Mouse (Mus musculus) retina, adult 2 months (tissue): Measurements from ENCODE around the gene 2010003K11Rik.
"Not testable (repeated sequence)": the region's sequence is repeated elsewhere in the genome, so short reads cannot be mapped to it uniquely, and the experiment has no call there.

Source experiments
- DNase-seq: peaks from one replicate; pipeline ENCODE4 v3.0.0-alpha.2; 2012; ENCODE audit warnings: low read depth, low spot score

Gene 2010003K11Rik

DNA sequence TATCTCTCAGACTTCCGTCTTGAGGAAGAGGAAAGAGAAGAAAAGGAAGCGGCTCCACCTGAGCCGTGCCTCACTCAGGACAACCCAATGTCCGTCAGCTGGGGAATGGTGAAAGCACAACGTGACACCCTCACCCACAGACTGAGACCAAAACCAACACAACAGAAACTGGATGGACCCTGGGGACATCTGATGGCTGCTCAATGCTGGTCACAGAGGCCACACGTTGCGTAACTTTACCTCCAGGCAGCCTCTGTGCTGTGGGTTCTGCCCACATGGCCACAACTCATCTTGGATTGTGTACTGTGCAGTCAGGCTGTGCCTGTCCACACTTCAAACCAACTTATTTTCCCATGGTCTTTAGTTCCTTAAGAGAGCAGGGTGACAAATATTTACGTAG lies 36.4 kb downstream of the 2010003K11Rik start:
- DNase-seq, result no peak

GRCm38 (mm10) chr19:4456227-4456626 lies 42.2 kb downstream of the 2010003K11Rik start:
- no peak for DNase-seq

- no peak for DNase-seq
Observed at GRCm38 (mm10) chr19:4455071-4455800, 43.1 kb downstream of the 2010003K11Rik start.

DNA sequence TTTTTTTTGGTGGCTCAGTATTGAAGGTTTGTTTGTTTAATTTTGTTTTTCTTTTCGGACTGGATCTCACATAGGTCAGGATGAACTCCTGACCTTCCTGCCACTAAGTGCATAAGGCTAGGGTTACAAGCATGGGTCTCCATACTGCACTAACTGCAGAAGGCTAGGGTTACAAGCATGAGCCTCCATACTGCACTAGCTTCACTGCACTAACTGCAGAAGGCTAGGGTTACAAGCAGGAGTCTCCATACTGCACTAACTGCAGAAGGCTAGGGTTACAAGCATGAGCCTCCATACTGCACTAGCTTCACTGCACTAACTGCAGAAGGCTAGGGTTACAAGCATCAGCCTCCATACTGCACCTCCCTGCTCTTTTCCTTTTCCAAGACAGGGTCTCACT lies 44.3 kb downstream of the 2010003K11Rik start:
- DNase-seq, result not testable (repeated sequence)

DNA sequence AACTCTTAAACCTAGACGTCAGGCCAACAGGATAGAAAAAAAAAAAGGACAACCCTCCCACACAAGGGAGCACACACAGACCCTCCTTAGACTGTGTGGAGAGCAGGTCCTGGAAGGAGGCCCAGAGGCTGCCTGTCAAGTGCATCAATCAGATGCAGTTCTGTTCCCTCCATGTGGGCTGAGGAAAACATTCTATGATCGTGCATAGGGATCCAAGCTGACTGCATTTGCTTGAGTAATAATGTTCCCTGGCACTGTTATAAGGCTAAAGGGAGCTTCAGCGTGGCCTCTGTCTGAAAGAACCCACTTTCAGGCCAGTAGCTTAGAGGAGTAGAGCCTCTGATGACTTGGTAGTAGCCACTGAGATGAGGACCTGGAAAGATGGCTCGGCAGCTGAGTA lies 45.9 kb downstream of the 2010003K11Rik start:
- DNase-seq, result no peak

DNA sequence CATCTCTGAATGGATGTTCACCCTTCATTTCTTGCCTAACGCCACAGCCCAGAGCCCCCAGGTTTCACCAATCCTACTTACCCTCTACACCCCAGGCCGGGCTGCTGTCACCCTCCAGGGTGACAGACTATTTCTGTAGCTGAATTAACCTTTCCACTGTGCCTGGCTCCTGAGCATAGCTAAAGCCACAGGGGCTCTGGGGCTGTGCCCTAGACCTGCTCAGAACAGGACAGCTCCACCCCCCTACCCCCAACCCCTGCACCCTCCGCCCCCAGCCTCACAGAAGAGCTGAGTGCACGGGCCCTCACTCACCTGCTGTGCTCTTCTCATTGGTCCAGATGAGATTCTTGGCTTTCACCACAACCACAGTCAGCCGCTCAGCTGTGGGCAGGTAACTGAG lies 46.4 kb downstream of the 2010003K11Rik start:
- DNase-seq, result no peak

DNA sequence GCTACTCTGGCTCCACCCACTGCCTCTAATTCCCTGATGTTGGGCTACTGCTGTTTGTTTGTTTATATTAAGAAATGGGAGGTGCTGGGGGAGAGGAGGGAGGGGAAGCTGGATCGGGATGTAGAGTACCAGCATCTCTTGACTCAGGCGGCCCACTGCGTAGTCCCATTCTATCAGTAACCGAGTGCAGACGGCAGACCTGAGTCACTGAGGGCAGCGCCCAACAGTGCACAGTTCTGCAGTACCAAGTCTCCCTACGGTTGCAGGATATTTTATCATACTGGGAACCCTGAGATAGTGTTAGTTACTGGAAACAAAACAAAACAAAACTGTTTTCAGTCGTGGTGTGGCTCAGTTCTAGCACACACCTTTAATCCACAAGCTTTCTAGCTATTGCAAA lies 47.3 kb downstream of the 2010003K11Rik start:
- no peak for DNase-seq

DNA sequence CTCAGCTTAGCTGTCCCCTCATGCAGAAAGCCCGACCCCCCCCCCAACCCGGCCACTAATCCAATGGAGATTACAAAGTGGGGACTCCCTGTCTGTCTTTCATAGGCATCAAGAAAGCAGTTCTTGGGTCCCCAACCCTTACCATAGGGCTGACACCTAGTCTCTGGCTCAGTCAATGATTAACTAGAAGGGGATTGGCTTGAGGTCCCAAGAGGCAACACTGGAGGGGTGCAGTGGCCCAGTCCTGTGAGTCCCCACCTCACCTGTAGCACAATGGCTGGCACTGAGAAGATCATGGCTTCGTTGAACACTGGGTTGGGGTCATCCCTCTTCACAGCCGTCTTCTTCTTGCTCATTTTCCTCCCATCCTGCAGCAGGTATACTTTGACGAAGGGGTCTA lies 47.7 kb downstream of the 2010003K11Rik start:
- DNase-seq, result no peak

DNA sequence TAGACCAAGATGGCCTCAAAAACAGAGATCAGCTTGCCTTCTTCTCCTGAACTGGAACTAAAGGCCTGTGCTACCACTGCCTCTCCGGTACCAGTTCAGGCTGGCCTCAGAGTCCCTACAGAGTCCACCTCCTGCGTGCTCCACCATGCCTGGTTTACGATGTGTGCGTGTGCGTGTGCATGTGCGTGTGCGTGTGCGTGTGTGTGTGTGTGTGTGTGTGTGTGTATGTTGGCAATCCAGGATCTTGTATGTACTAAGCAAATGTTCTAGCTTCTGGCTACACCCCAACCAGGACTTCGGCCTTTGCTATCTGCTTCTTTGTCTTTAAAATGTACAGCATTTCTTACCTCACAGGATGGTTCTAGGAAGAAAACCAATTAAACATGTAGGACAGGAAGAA lies 49.2 kb downstream of the 2010003K11Rik start:
- no peak for DNase-seq

- no peak for DNase-seq
Observed at GRCm38 (mm10) chr19:4447445-4447844, 50.9 kb downstream of the 2010003K11Rik start.
